Mouse (Mus musculus) MEL (cell line): ENCODE measurements around the gene Tmem151b. TPM values are rescaled to one million over a fixed set of nuclear protein-coding genes. Genes with fewer than 3 reads are reported as not detected.

Experiments
- DNase-seq: peaks from one replicate; pipeline ENCODE4 v3.0.0; 2011; ENCODE audit warnings: low read depth, low spot score
- H3K27ac ChIP-seq: 2 replicates; pipeline ENCODE4 v1.5.1; 2012; ENCODE audit warnings: low read depth, mild to moderate bottlenecking, control low read depth, low read length, moderate library complexity; ENCODE audit not compliant: control insufficient read depth
- H3K27me3 ChIP-seq, 2 experiments: fragments of 150-350 bp in 1 of 2; sonication (generic) in 1 of 2; 2 replicates each; pipeline ENCODE4 v1.6.1; 2012; ENCODE audit warnings: low read length in 2 of 2, mild to moderate bottlenecking in 2 of 2, improper control_type of control experiment in 1 of 2, moderate library complexity in 1 of 2; ENCODE audit not compliant: insufficient read depth in 2 of 2, control insufficient read depth in 1 of 2
- H3K36me3 ChIP-seq, 2 experiments: 2 replicates each; pipeline ENCODE4 v1.6.1; 2012 to 2014; ENCODE audit warnings: low read length in 2 of 2, improper control_type of control experiment in 1 of 2, inconsistent platforms in 1 of 2, mild to moderate bottlenecking in 1 of 2; ENCODE audit not compliant: insufficient read depth in 2 of 2, control insufficient read depth in 1 of 2
- H3K4me1 ChIP-seq, 2 experiments: fragments of 150-350 bp in 1 of 2; sonication (generic) in 1 of 2; 2 replicates each; pipeline ENCODE4 v1.6.1; 2012; ENCODE audit warnings: low read length in 2 of 2, improper control_type of control experiment in 1 of 2, mild to moderate bottlenecking in 1 of 2; ENCODE audit not compliant: insufficient read depth in 2 of 2, control insufficient read depth in 1 of 2
- H3K4me3 ChIP-seq, 2 experiments: fragments of 150-350 bp in 1 of 2; sonication (generic) in 1 of 2; 2 replicates each; pipeline ENCODE4 v1.5.1; 2012; ENCODE audit warnings: low read depth in 2 of 2, low read length in 2 of 2, mild to moderate bottlenecking in 2 of 2, moderate library complexity in 2 of 2, control low read depth in 1 of 2, improper control_type of control experiment in 1 of 2; ENCODE audit not compliant: control insufficient read depth in 1 of 2, insufficient read depth in 1 of 2
- H3K79me2 ChIP-seq: 2 replicates; pipeline ENCODE4 v1.6.1; 2012; ENCODE audit warnings: mild to moderate bottlenecking, low read length, moderate library complexity; ENCODE audit not compliant: control insufficient read depth, poor library complexity, insufficient read depth
- H3K9ac ChIP-seq: 2 replicates; pipeline ENCODE4 v1.6.1; 2012; ENCODE audit warnings: low read depth, mild to moderate bottlenecking, control low read depth, low read length, moderate library complexity; ENCODE audit not compliant: control insufficient read depth, poor library complexity, severe bottlenecking
- H3K9me3 ChIP-seq: fragments of 150-350 bp; sonication (generic); replicated peaks from 2 replicates; pipeline ENCODE4 v1.6.1; 2012; ENCODE audit warnings: mild to moderate bottlenecking, low read length, improper control_type of control experiment, moderate library complexity; ENCODE audit not compliant: insufficient read depth
- BHLHE40 ChIP-seq: IDR thresholded peaks from 2 replicates; pipeline ENCODE4 v1.6.1; 2012; ENCODE audit warnings: low read depth, mild to moderate bottlenecking, inconsistent platforms, low read length, improper control_type of control experiment, borderline replicate concordance
- CHD1 ChIP-seq: IDR thresholded peaks from 2 replicates; pipeline ENCODE4 v1.6.1; 2012; ENCODE audit warnings: low read depth, mild to moderate bottlenecking, inconsistent platforms, low read length, improper control_type of control experiment
- CHD2 ChIP-seq: IDR thresholded peaks from 2 replicates; pipeline ENCODE4 v1.6.1; 2011; ENCODE audit warnings: low read length, improper control_type of control experiment
- EP300 ChIP-seq, 2 experiments: IDR thresholded peaks; 2 replicates each; pipeline ENCODE4 v1.6.1; 2011; ENCODE audit warnings: improper control_type of control experiment in 2 of 2, low read length in 2 of 2, low read depth in 1 of 2, mild to moderate bottlenecking in 1 of 2
- ETS1 ChIP-seq: IDR thresholded peaks from 2 replicates; pipeline ENCODE4 v1.6.1; 2012; ENCODE audit warnings: low read depth, mild to moderate bottlenecking, inconsistent platforms, low read length, improper control_type of control experiment, moderate library complexity
- GABPA ChIP-seq: IDR thresholded peaks from 2 replicates; pipeline ENCODE4 v1.6.1; 2012; ENCODE audit warnings: low read depth, mild to moderate bottlenecking, inconsistent platforms, low read length, improper control_type of control experiment, moderate library complexity
- GATA1 ChIP-seq: IDR thresholded peaks from 2 replicates; pipeline ENCODE4 v1.6.1; 2011; ENCODE audit warnings: low read depth, low read length, improper control_type of control experiment
- HCFC1 ChIP-seq: IDR thresholded peaks from 2 replicates; pipeline ENCODE4 v1.6.1; 2012; ENCODE audit warnings: low read depth, mild to moderate bottlenecking, inconsistent platforms, low read length, improper control_type of control experiment, moderate library complexity
- JUND ChIP-seq: IDR thresholded peaks from 2 replicates; pipeline ENCODE4 v1.6.1; 2011; ENCODE audit warnings: low read depth, mild to moderate bottlenecking, improper control_type of control experiment, low read length
- KAT2A ChIP-seq: conservative IDR thresholded peaks from 2 replicates; pipeline ENCODE4 v1.6.1; 2012; ENCODE audit warnings: low read depth, low read length, improper control_type of control experiment, inconsistent platforms
- MAFK ChIP-seq: IDR thresholded peaks from 2 replicates; pipeline ENCODE4 v1.6.1; 2011; ENCODE audit warnings: low read depth, mild to moderate bottlenecking, low read length, improper control_type of control experiment, borderline replicate concordance
- MAX ChIP-seq: IDR thresholded peaks from 2 replicates; pipeline ENCODE4 v1.6.1; 2011; ENCODE audit warnings: low read length, improper control_type of control experiment
- MAZ ChIP-seq: IDR thresholded peaks from 2 replicates; pipeline ENCODE4 v1.6.1; 2012; ENCODE audit warnings: low read depth, mild to moderate bottlenecking, inconsistent platforms, low read length, improper control_type of control experiment
- MEF2A ChIP-seq: IDR thresholded peaks from 2 replicates; pipeline ENCODE4 v1.6.1; 2014; ENCODE audit warnings: low read depth, mild to moderate bottlenecking, inconsistent platforms, low read length, improper control_type of control experiment; ENCODE audit not compliant: poor library complexity, insufficient replicate concordance, severe bottlenecking; ENCODE audit errors: extremely low read depth
- MXI1 ChIP-seq: IDR thresholded peaks from 2 replicates; pipeline ENCODE4 v1.6.1; 2011; ENCODE audit warnings: mild to moderate bottlenecking, low read depth, low read length, improper control_type of control experiment
- MYB ChIP-seq: IDR thresholded peaks from 2 replicates; pipeline ENCODE4 v1.6.1; 2011; ENCODE audit warnings: mild to moderate bottlenecking, low read depth, low read length, improper control_type of control experiment
- MYC ChIP-seq: IDR thresholded peaks from 2 replicates; pipeline ENCODE4 v1.6.1; 2011; ENCODE audit warnings: low read depth, mild to moderate bottlenecking, low read length, improper control_type of control experiment, moderate library complexity
- NELFE ChIP-seq: IDR thresholded peaks from 2 replicates; pipeline ENCODE4 v1.6.1; 2011; ENCODE audit warnings: low read depth, low read length, improper control_type of control experiment
- NRF1 ChIP-seq: IDR thresholded peaks from 2 replicates; pipeline ENCODE4 v1.6.1; 2014; ENCODE audit warnings: low read depth, mild to moderate bottlenecking, inconsistent platforms, low read length, improper control_type of control experiment, moderate library complexity; ENCODE audit not compliant: poor library complexity, insufficient read depth, severe bottlenecking
- POLR2A ChIP-seq, 2 experiments: IDR thresholded peaks; 2 replicates each; pipeline ENCODE4 v1.6.1; 2011 to 2012; ENCODE audit warnings: low read length in 2 of 2, mild to moderate bottlenecking in 2 of 2, control low read depth in 1 of 2, improper control_type of control experiment in 1 of 2, low read depth in 1 of 2, moderate library complexity in 1 of 2; ENCODE audit not compliant: control insufficient read depth in 1 of 2, insufficient read depth in 1 of 2, poor library complexity in 1 of 2
- POLR2AphosphoS2 ChIP-seq: IDR thresholded peaks from 2 replicates; pipeline ENCODE4 v1.6.1; 2011; ENCODE audit warnings: low read length, improper control_type of control experiment
- POLR2AphosphoS5 ChIP-seq: IDR thresholded peaks from 2 replicates; pipeline ENCODE4 v1.6.1; 2012; ENCODE audit warnings: low read depth, borderline replicate concordance, mild to moderate bottlenecking, inconsistent platforms, low read length, moderate library complexity, mixed read lengths
- RAD21 ChIP-seq: IDR thresholded peaks from 2 replicates; pipeline ENCODE4 v1.6.1; 2011; ENCODE audit warnings: mild to moderate bottlenecking, low read depth, low read length, improper control_type of control experiment
- SIN3A ChIP-seq: IDR thresholded peaks from 2 replicates; pipeline ENCODE4 v1.6.1; 2012; ENCODE audit warnings: low read length, improper control_type of control experiment, inconsistent platforms
- SMC3 ChIP-seq: IDR thresholded peaks from 2 replicates; pipeline ENCODE4 v1.6.1; 2011; ENCODE audit warnings: low read depth, low read length, improper control_type of control experiment
- TAL1 ChIP-seq: IDR thresholded peaks from 2 replicates; pipeline ENCODE4 v1.6.1; 2012; ENCODE audit warnings: mild to moderate bottlenecking, inconsistent platforms, low read length, moderate library complexity, mixed read lengths
- TBP ChIP-seq: IDR thresholded peaks from 2 replicates; pipeline ENCODE4 v1.8.0; 2011; ENCODE audit warnings: low read depth, low read length, improper control_type of control experiment
- TCF12 ChIP-seq: IDR thresholded peaks from 2 replicates; pipeline ENCODE4 v1.6.1; 2014; ENCODE audit warnings: low read depth, mild to moderate bottlenecking, inconsistent platforms, low read length, improper control_type of control experiment, moderate library complexity
- UBTF ChIP-seq: IDR thresholded peaks from 2 replicates; pipeline ENCODE4 v1.6.1; 2012; ENCODE audit warnings: low read depth, mild to moderate bottlenecking, inconsistent platforms, low read length, improper control_type of control experiment, moderate library complexity, borderline replicate concordance; ENCODE audit not compliant: insufficient read depth
- USF1 ChIP-seq: IDR thresholded peaks from 2 replicates; pipeline ENCODE4 v1.6.1; 2014; ENCODE audit warnings: low read depth, mild to moderate bottlenecking, inconsistent platforms, low read length, improper control_type of control experiment, moderate library complexity
- USF2 ChIP-seq, 2 experiments: IDR thresholded peaks; 2 replicates each; pipeline ENCODE4 v1.6.1; 2011 to 2012; ENCODE audit warnings: improper control_type of control experiment in 2 of 2, low read length in 2 of 2, borderline replicate concordance in 1 of 2, inconsistent platforms in 1 of 2, low read depth in 1 of 2, mild to moderate bottlenecking in 1 of 2; ENCODE audit not compliant: insufficient read depth in 1 of 2
- ZC3H11A ChIP-seq: IDR thresholded peaks from 2 replicates; pipeline ENCODE4 v1.6.1; 2012; ENCODE audit warnings: low read depth, mild to moderate bottlenecking, inconsistent platforms, low read length, improper control_type of control experiment
- ZKSCAN1 ChIP-seq: IDR thresholded peaks from 2 replicates; pipeline ENCODE4 v1.6.1; 2012; ENCODE audit warnings: low read depth, mild to moderate bottlenecking, inconsistent platforms, low read length, improper control_type of control experiment, moderate library complexity
- ZMIZ1 ChIP-seq: IDR thresholded peaks from 2 replicates; pipeline ENCODE4 v1.6.1; 2012; ENCODE audit warnings: low read depth, mild to moderate bottlenecking, inconsistent platforms, low read length, improper control_type of control experiment, moderate library complexity
- ZNF384 ChIP-seq: IDR thresholded peaks from 2 replicates; pipeline ENCODE4 v1.6.1; 2012; ENCODE audit warnings: low read depth, mild to moderate bottlenecking, inconsistent platforms, low read length, improper control_type of control experiment
- polyA plus RNA-seq, 2 experiments: library from polyadenylated mRNA; stranded (reverse) in 1 of 2; unstranded in 1 of 2; fragments of >175 nt in 1 of 2; fragments of >200 nt in 1 of 2; gene quantifications; 2 replicates each; pipeline versions ENCODE4 v1.2.1 to v1.2.4; 2012; ENCODE audit warnings: low replicate concordance in 2 of 2, low read depth in 1 of 2; ENCODE audit not compliant: insufficient read length in 2 of 2, insufficient read depth in 1 of 2, missing spikeins in 1 of 2
- total RNA-seq: library from RNA; depleted of rRNA; stranded (reverse); fragments of 300-350 nt; gene quantifications from 2 replicates; pipeline ENCODE4 v1.2.3, GENCODE M21; 2012

The Tmem151b gene
- total and polyA plus RNA-seq, 3 experiments = 0.15 to 1.1 TPM; not detected in 1

DNA sequence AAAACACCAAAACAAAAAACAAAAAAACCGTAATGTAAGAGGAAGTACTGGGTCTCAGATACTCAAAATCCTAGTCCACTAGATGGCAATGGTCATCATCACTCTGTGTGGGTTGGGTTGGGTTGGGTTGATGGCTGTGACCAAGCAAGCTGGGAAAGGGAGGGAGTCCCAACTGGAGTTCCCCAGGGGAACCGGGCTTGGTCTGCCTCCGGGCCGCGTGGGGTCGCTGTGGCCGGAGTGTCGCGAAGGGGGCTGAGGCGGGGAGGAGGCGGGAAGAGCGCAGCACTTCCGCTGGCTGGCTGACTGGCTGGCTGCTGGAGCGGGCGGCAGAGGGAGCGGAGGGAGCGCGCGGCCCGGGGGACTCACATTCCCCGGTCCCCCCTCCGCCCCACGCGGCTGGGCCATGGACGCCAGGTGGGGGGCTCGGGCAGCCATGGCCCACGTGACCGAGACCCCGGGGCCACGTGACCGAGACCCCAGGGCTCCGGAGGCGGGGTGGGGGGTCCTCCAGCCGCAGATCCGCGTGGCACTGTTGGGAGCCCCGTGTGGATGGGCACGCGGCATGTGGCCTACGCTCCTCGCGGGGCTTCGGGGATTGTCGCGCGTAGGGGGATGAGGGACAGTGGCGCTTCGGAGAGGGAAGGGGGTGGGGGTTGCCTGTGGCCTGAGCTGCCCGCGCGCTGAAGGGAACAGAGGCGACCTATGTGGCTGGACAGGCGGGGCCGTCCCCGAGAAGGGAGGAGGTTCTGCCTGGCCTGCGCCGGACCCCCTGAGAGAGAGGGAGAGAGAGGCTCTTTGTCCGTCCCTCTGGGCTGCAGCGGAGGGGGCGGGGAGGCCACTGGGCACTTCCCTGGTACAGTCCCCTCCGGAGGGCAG, 14.4 kb upstream of the Tmem151b start, which contains the start of gene Slc35b2:
TSS of gene Slc35b2 (plus strand) at position 220 of the 876 bp plus-strand sequence.
- no peaks in the 10 kb centered on the region for H3K9me3 ChIP-seq
- H3K79me2 ChIP-seq = peaks cover 16% of the 10 kb centered on the region
- peak within 1 kb of the TSS; percentile 78 to 82 for H3K4me3 ChIP-seq
- H3K9ac ChIP-seq = peak within 1 kb of the TSS; percentile 92
- H3K27me3 ChIP-seq = no peaks in the 10 kb centered on the region
- peaks cover 0 to 9% of the 10 kb centered on the region in 2 experiments; a peak in 2 of 4 replicates for H3K4me1 ChIP-seq
- peak; percentile 91 for DNase-seq
- H3K36me3 ChIP-seq = peaks cover 3 to 9% of the 10 kb centered on the region in 2 experiments
- peak within 1 kb of the TSS; percentile 36 for H3K27ac ChIP-seq
- TF ChIP-seq RAD21 (no peak; the same call in 1 of the 2 replicates), POLR2A (IDR thresholded peaks at IDR 0.05; ENCODE audit: control insufficient read depth in 1 of 2, insufficient read depth in 1 of 2, low read depth in 1 of 2, low read length in 2 of 2, poor library complexity in 1 of 2) (peak; percentile 82 to 92), MYC (no peak), JUND (no peak), TCF12 (peak; percentile 76), ZMIZ1 (peak; percentile 85), GABPA (peak; percentile 70; the same call in 1 of the 2 replicates), SIN3A (peak; percentile 84), USF2 (IDR thresholded peaks at IDR 0.05; ENCODE audit: borderline replicate concordance in 1 of 2, insufficient read depth in 1 of 2, low read depth in 1 of 2, low read length in 2 of 2) (peak in 1 of 2 experiments; percentile 49; a peak in 1 of 4 replicates), MEF2A (peak; percentile 57; the same call in 1 of the 2 replicates), CHD1 (no peak), MAZ (peak; percentile 96), TAL1 (no peak), MXI1 (peak; percentile 86), UBTF (no peak), TBP (0 out of 2 replicates have a peak, but pooled peaks have one; percentile 17), NELFE (peak; percentile 94), HCFC1 (peak; percentile 88), ZC3H11A (no peak), SMC3 (peak; percentile 40), CHD2 (no peak), MYB (no peak), MAX (peak; percentile 74; the same call in 1 of the 2 replicates), POLR2AphosphoS2 (peak; percentile 95), POLR2AphosphoS5 (peak; percentile 75; the same call in 1 of the 2 replicates), NRF1 (no peak), ZKSCAN1 (no peak), ZNF384 (peak; percentile 6; the same call in 1 of the 2 replicates), MAFK (no peak), BHLHE40 (no peak), GATA1 (no peak), KAT2A (no peak; the same call in 1 of the 2 replicates), EP300 (IDR thresholded peaks at IDR 0.05; ENCODE audit: low read depth in 1 of 2, low read length in 2 of 2) (no peak), USF1 (peak; percentile 89), ETS1 (peak; percentile 42; the same call in 1 of the 2 replicates)
